Mouse (Mus musculus) neural tube, embryonic 10.5 days (tissue): ENCODE measurements around the gene Sqstm1.
"Not testable (repeated sequence)": the region's sequence is repeated elsewhere in the genome, so short reads cannot be mapped to it uniquely, and the experiment has no call there.

Experiments used
- DNase-seq: peaks from one replicate; pipeline ENCODE4 v3.0.0-alpha.2; 2017; ENCODE audit warnings: low spot score; ENCODE audit errors: extremely low spot score

Gene Sqstm1

GRCm38 (mm10) chr11:50177111-50177510 lies 33.5 kb downstream of the Sqstm1 start:
- no peak for DNase-seq

DNA sequence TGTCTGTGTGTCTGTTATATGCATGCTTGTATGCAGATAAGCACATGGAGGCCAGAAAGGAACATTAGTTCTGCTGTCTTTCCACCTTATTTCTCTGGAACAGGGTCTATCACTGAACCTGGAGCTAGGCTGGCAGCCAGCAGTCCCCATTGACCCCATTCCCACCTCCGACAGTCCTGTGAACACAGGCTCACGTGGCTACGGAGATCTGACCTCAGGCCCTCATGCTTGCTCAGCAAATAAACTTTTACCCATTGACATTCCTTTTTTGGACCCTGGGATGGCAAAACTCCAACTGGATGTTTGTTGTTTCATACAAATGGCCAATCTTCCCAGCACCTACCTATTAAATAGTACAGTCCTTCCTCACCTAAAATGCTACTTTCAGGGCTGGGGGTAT lies 34.3 kb downstream of the Sqstm1 start:
- no peak for DNase-seq

GRCm38 (mm10) chr11:50174730-50175187 lies 35.9 kb downstream of the Sqstm1 start:
- peak; percentile 98 for DNase-seq

GRCm38 (mm10) chr11:50174111-50174729 lies 36.4 kb downstream of the Sqstm1 start, which contains the start of gene Mrnip:
Gene Mrnip (plus strand): TSS chr11:50174444.
- DNase-seq = not testable (repeated sequence)

GRCm38 (mm10) chr11:50168352-50168751 lies 42.3 kb downstream of the Sqstm1 start:
- no peak for DNase-seq

DNA sequence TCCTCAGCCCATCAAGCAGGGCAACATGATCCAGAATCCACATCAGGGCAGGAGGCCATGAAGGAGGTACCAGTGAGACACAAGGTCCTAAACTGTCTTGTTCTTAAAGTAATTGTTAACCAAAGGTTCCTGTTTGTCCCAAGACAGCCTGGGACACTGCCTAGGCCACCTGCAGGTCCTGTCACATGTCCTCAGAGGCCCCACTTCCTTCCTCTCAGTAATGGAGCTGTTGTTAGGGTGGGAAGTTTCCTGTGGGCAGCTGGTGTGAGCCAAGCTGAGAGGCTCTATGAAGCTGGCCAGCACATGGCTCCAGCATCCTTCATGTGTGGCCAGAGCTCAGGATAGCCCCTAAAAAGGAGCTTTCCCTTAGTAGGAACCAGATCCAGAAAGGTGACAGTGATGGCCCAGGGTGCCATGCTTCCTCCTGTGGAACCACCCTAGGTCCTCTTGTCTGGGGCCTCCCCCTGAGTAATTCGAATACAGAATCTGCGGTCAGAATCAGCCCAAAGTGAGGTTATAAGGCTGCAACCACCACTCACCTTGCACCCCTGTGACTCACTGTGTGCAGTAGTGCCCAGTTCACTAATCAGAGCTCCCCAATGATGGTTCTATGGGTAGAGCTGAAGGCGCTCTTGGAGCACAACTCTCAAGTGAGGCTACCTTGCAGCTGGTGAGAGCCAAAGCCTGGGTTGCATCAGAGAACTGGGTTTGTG lies 48.1 kb downstream of the Sqstm1 start:
- no peak for DNase-seq

- peak; percentile 66 for DNase-seq
These were observed 48.9 kb downstream of the Sqstm1 start for GRCm38 (mm10) chr11:50161578-50162304.

GRCm38 (mm10) chr11:50159347-50159746 lies 51.3 kb downstream of the Sqstm1 start:
- no peak for DNase-seq

GRCm38 (mm10) chr11:50158346-50158745 lies 52.3 kb downstream of the Sqstm1 start:
- no peak for DNase-seq

DNA sequence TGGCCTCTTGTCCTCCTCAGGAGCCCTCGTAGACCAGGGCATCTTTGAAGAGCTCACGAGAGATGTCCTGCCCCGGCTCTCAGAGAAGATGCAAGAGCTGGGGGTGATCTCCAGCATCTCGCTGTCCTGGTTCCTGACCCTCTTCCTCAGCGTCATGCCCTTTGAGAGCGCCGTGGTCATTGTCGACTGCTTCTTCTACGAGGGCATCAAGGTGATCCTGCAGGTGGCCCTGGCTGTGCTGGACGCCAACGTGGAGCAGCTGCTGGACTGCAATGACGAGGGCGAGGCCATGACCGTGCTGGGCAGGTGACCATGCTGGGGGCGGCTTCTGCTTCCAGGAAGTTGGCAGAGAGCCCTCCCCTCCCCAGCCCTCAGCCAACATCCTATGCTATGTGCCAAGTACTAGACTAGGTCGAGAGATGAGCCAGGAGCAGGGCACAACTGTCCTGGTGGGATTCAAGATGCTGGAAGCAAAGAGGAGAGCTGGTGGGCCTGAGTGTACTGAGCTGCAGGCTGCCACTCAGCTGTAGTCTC lies 53.8 kb downstream of the Sqstm1 start:
- DNase-seq = no peak

GRCm38 (mm10) chr11:50155785-50156184 lies 54.8 kb downstream of the Sqstm1 start:
- no peak for DNase-seq

- no peak for DNase-seq
These were observed 55.7 kb downstream of the Sqstm1 start for GRCm38 (mm10) chr11:50154777-50155520.

- no peak for DNase-seq
These were observed 56.5 kb downstream of the Sqstm1 start for GRCm38 (mm10) chr11:50154166-50154565.

GRCm38 (mm10) chr11:50151374-50151773 lies 59.3 kb downstream of the Sqstm1 start:
- no peak for DNase-seq

DNA sequence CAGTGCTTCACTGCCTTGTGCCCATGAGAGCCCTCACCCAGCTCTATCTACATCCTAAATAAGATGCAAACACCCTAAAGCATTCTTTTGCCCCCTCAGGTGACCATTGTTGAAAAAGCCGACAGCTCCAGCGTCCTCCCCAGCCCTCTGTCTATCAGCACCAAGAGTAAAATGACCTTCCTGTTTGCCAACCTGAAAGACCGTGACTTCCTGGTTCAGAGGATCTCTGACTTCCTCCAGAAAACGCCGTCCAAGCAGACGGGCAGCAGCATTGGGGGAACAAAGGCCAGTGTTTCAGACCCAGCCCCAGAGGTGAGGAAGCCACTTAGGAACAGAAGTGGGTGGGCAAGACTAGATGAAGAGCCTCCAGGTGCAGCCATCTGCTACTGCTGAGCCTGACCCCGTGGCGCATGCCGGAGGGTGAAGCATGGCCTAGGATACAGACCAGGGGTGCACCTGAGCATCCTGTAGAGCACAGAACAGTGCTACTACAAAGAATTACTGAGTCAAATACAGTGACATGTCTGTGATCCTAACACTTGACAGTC lies 61.0 kb downstream of the Sqstm1 start:
- no peak for DNase-seq
